Mouse (Mus musculus): ENCODE measurements around the gene Pcnx.

- TF ChIP-seq CTCF (IDR thresholded peaks at IDR 0.05; ENCODE audit: insufficient read depth, low read depth, low read length) (no peak), POLR2A (IDR thresholded peaks at IDR 0.05; ENCODE audit: insufficient read depth, low read depth, low read length) (no peak)
Measured at GRCm38 (mm10) chr12:81816330-81817125, 43.3 kb upstream of the Pcnx start.
